Mouse (Mus musculus) forebrain, embryonic 12.5 days (tissue): ENCODE data around the gene Atxn7l1. TPM values are rescaled to one million over a fixed set of nuclear protein-coding genes. Genes with fewer than 3 reads are reported as not detected.

ENCODE experiments used
- ATAC-seq: fragments of 200-750 bp; cut with Nextera tagmentation; 2 replicates; pipeline ENCODE4 v1.8.0; 2017; ENCODE audit warnings: moderate TSS enrichment; ENCODE audit not compliant: low FRiP score
- H3K27ac ChIP-seq: fragments of 300-500 bp; sonication (generic); 2 replicates; pipeline ENCODE4 v1.5.1; 2016; ENCODE audit warnings: mild to moderate bottlenecking
- H3K27me3 ChIP-seq: fragments of 300-500 bp; sonication (generic); 2 replicates; pipeline ENCODE4 v1.6.1; 2016; ENCODE audit warnings: mild to moderate bottlenecking
- H3K36me3 ChIP-seq: fragments of 300-500 bp; sonication (generic); replicated peaks from 2 replicates; pipeline ENCODE4 v1.6.1; 2016; ENCODE audit warnings: mild to moderate bottlenecking
- H3K4me1 ChIP-seq: fragments of 300-500 bp; sonication (generic); 2 replicates; pipeline ENCODE4 v1.6.1; 2016
- H3K4me2 ChIP-seq: fragments of 300-500 bp; sonication (generic); 2 replicates; pipeline ENCODE4 v1.6.1; 2016; ENCODE audit warnings: mild to moderate bottlenecking, moderate library complexity
- H3K4me3 ChIP-seq: fragments of 300-500 bp; sonication (generic); replicated peaks from 2 replicates; pipeline ENCODE4 v1.5.1; 2016; ENCODE audit warnings: mild to moderate bottlenecking
- H3K9ac ChIP-seq: fragments of 300-500 bp; sonication (generic); 2 replicates; pipeline ENCODE4 v1.6.1; 2016; ENCODE audit warnings: mild to moderate bottlenecking
- H3K9me3 ChIP-seq: fragments of 300-500 bp; sonication (generic); 2 replicates; pipeline ENCODE4 v1.6.1; 2016
- WGBS: fragments of 180-500 bp; shearing (Covaris S2); methylation state at CpG from one replicate; pipeline ENCODE4 v1.1.7; 2016; 5-methylcytosine and 5-hydroxymethylcytosine counted together
- polyA plus RNA-seq: library from polyadenylated mRNA; unstranded; fragments of >200 nt; fragmentation: Nextera tagmentation; extraction: Ambion mirVana; gene quantifications from 2 replicates; pipeline ENCODE4 v1.2.1, GENCODE M21; 2016

The Atxn7l1 gene
- polyA plus RNA-seq, 1 experiment from 2014 or later = 12.8 TPM

- no peak overlapping the region for H3K27ac ChIP-seq
- no peaks in the 10 kb centered on the region for H3K9me3 ChIP-seq
- peaks cover 22% of the 10 kb centered on the region for H3K4me1 ChIP-seq
- H3K4me2 ChIP-seq = peak overlapping the region; percentile 76
- peak overlapping the region; percentile 34 for H3K4me3 ChIP-seq
- WGBS = under 1% methylated on average over 14 of the region's 14 CpGs
- peaks cover 24% of the 10 kb centered on the region for H3K27me3 ChIP-seq
- no peaks in the 10 kb centered on the region for H3K36me3 ChIP-seq
- peak; percentile 80 for ATAC-seq
- H3K9ac ChIP-seq = peak overlapping the region; percentile 41
These were observed 154.6 kb downstream of the Atxn7l1 start for GRCm38 (mm10) chr12:33302070-33302469.

GRCm38 (mm10) chr12:33302523-33303383, 155.3 kb downstream of the Atxn7l1 start:
- Histone ChIP-seq H3K4me1 (peaks cover 22% of the 10 kb centered on the region), H3K4me3 (peak overlapping the region; percentile 34), H3K9me3 (no peaks in the 10 kb centered on the region), H3K4me2 (peak overlapping the region; percentile 76), H3K36me3 (no peaks in the 10 kb centered on the region), H3K9ac (peak overlapping the region; percentile 41), H3K27me3 (peaks cover 24% of the 10 kb centered on the region), H3K27ac (no peak overlapping the region)
- WGBS = under 1% methylated on average over 29 of the region's 29 CpGs
- ATAC-seq = peak; percentile 86

GRCm38 (mm10) chr12:33303384-33303770, 155.9 kb downstream of the Atxn7l1 start:
- H3K4me3 ChIP-seq = peak overlapping the region; percentile 34
- H3K27me3 ChIP-seq = peaks cover 24% of the 10 kb centered on the region
- H3K4me2 ChIP-seq = peak overlapping the region; percentile 76
- H3K9me3 ChIP-seq = no peaks in the 10 kb centered on the region
- peak; percentile 37 for ATAC-seq
- WGBS = 2% methylated on average over 9 of the region's 9 CpGs
- H3K4me1 ChIP-seq = peaks cover 22% of the 10 kb centered on the region
- H3K27ac ChIP-seq = no peak overlapping the region
- H3K9ac ChIP-seq = no peak overlapping the region
- H3K36me3 ChIP-seq = no peaks in the 10 kb centered on the region

- H3K9me3 ChIP-seq = no peaks in the 10 kb centered on the region
- WGBS = 94% methylated on average over 9 of the region's 9 CpGs
These were observed 157.6 kb downstream of the Atxn7l1 start for GRCm38 (mm10) chr12:33305106-33305505.

GRCm38 (mm10) chr12:33306476-33306875, 159.0 kb downstream of the Atxn7l1 start:
- Histone ChIP-seq H3K36me3 (no peaks in the 10 kb centered on the region), H3K27ac (no peak overlapping the region), H3K4me1 (peaks cover 22% of the 10 kb centered on the region), H3K9ac (no peak overlapping the region), H3K4me3 (no peak overlapping the region), H3K27me3 (peaks cover 18% of the 10 kb centered on the region), H3K9me3 (no peaks in the 10 kb centered on the region), H3K4me2 (no peak overlapping the region)
- WGBS = 86% methylated on average over 3 of the region's 5 CpGs
- ATAC-seq = no peak

More at GRCm38 (mm10) chr12:33305106-33305505, 157.6 kb downstream of the Atxn7l1 start:
- Histone ChIP-seq H3K4me2 (no peak overlapping the region), H3K4me1 (peaks cover 22% of the 10 kb centered on the region), H3K4me3 (no peak overlapping the region), H3K27ac (no peak overlapping the region), H3K36me3 (no peaks in the 10 kb centered on the region), H3K27me3 (peaks cover 24% of the 10 kb centered on the region), H3K9ac (no peak overlapping the region)
- ATAC-seq = no peak

GRCm38 (mm10) chr12:33308668-33309067, 161.2 kb downstream of the Atxn7l1 start:
- Histone ChIP-seq H3K4me2 (no peak overlapping the region), H3K27ac (no peak overlapping the region), H3K4me3 (no peak overlapping the region), H3K36me3 (no peaks in the 10 kb centered on the region), H3K9ac (no peak overlapping the region), H3K9me3 (no peaks in the 10 kb centered on the region), H3K27me3 (peaks cover 15% of the 10 kb centered on the region), H3K4me1 (peaks cover 3% of the 10 kb centered on the region)
- 87% methylated on average over 7 of the region's 7 CpGs for WGBS
- no peak for ATAC-seq

- H3K36me3 ChIP-seq = no peaks in the 10 kb centered on the region
- H3K4me3 ChIP-seq = no peak overlapping the region
- H3K27ac ChIP-seq = no peak overlapping the region
- H3K27me3 ChIP-seq = no peaks in the 10 kb centered on the region
- ATAC-seq = 0 out of 2 replicates have a peak, but pooled peaks have one; percentile 11
- WGBS = 40% methylated on average over 14 of the region's 14 CpGs
- H3K9me3 ChIP-seq = no peaks in the 10 kb centered on the region
- H3K9ac ChIP-seq = no peak overlapping the region; the same call in 1 of the 2 replicates
- peaks cover 8% of the 10 kb centered on the region for H3K4me1 ChIP-seq
- no peak overlapping the region for H3K4me2 ChIP-seq
These were observed 166.6 kb downstream of the Atxn7l1 start for GRCm38 (mm10) chr12:33313828-33314671.

GRCm38 (mm10) chr12:33314924-33315643, 167.6 kb downstream of the Atxn7l1 start:
- Histone ChIP-seq H3K36me3 (no peaks in the 10 kb centered on the region), H3K27ac (no peak overlapping the region), H3K27me3 (no peaks in the 10 kb centered on the region), H3K9me3 (no peaks in the 10 kb centered on the region), H3K9ac (no peak overlapping the region), H3K4me3 (no peak overlapping the region), H3K4me2 (no peak overlapping the region), H3K4me1 (peaks cover 8% of the 10 kb centered on the region)
- no peak for ATAC-seq
- 88% methylated on average over 16 of the region's 16 CpGs for WGBS

- no peaks in the 10 kb centered on the region for H3K9me3 ChIP-seq
- no peak overlapping the region for H3K4me3 ChIP-seq
- ATAC-seq = no peak
- no peaks in the 10 kb centered on the region for H3K36me3 ChIP-seq
- no peak overlapping the region for H3K4me2 ChIP-seq
- 79% methylated on average over 5 of the region's 5 CpGs for WGBS
- no peak overlapping the region for H3K27ac ChIP-seq
- H3K4me1 ChIP-seq = peaks cover 8% of the 10 kb centered on the region
- no peaks in the 10 kb centered on the region for H3K27me3 ChIP-seq
- H3K9ac ChIP-seq = no peak overlapping the region
These were observed 168.3 kb downstream of the Atxn7l1 start for GRCm38 (mm10) chr12:33315804-33316203.

GRCm38 (mm10) chr12:33317792-33318530, 170.5 kb downstream of the Atxn7l1 start:
- Histone ChIP-seq H3K9ac (no peak overlapping the region), H3K27me3 (no peaks in the 10 kb centered on the region), H3K4me2 (no peak overlapping the region), H3K9me3 (no peaks in the 10 kb centered on the region), H3K4me3 (no peak overlapping the region), H3K27ac (no peak overlapping the region), H3K4me1 (peaks cover 8% of the 10 kb centered on the region), H3K36me3 (no peaks in the 10 kb centered on the region)
- 86% methylated on average over 9 of the region's 9 CpGs for WGBS
- ATAC-seq = no peak

GRCm38 (mm10) chr12:33322547-33322946, 175.1 kb downstream of the Atxn7l1 start:
- H3K4me3 ChIP-seq = no peak overlapping the region
- no peak overlapping the region for H3K4me2 ChIP-seq
- H3K9me3 ChIP-seq = no peaks in the 10 kb centered on the region
- 70% methylated on average over 7 of the region's 7 CpGs for whole genome bisulfite sequencing
- H3K36me3 ChIP-seq = no peaks in the 10 kb centered on the region; the same call in 1 of the 2 replicates
- H3K9ac ChIP-seq = no peak overlapping the region
- no peak for ATAC-seq
- H3K27ac ChIP-seq = no peak overlapping the region
- peaks cover 10% of the 10 kb centered on the region; the same call in 1 of the 2 replicates for H3K27me3 ChIP-seq
- H3K4me1 ChIP-seq = peaks cover 5% of the 10 kb centered on the region; the same call in 1 of the 2 replicates
